Mouse (Mus musculus) kidney, embryonic 15.5 days (tissue): ENCODE measurements around the gene Adamtsl2. TPM values are rescaled to one million over a fixed set of nuclear protein-coding genes. Genes with fewer than 3 reads are reported as not detected.

Experiments
- ATAC-seq: fragments of 200-750 bp; cut with Nextera tagmentation; replicated peaks from 2 replicates; pipeline ENCODE4 v1.8.0; 2017; ENCODE audit warnings: moderate TSS enrichment; ENCODE audit not compliant: low FRiP score
- H3K27ac ChIP-seq: fragments of 300-500 bp; sonication (generic); 2 replicates; pipeline ENCODE4 v1.5.1; 2015; ENCODE audit warnings: mild to moderate bottlenecking, inconsistent platforms
- H3K27me3 ChIP-seq: fragments of 300-500 bp; sonication (generic); 2 replicates; pipeline ENCODE4 v1.6.1; 2015; ENCODE audit warnings: inconsistent platforms
- H3K36me3 ChIP-seq: fragments of 300-500 bp; sonication (generic); 2 replicates; pipeline ENCODE4 v1.6.1; 2015; ENCODE audit warnings: inconsistent platforms
- H3K4me1 ChIP-seq: fragments of 300-500 bp; sonication (generic); 2 replicates; pipeline ENCODE4 v1.6.1; 2015; ENCODE audit warnings: inconsistent platforms
- H3K4me2 ChIP-seq: fragments of 300-500 bp; sonication (generic); 2 replicates; pipeline ENCODE4 v1.6.1; 2015; ENCODE audit warnings: moderate library complexity, mild to moderate bottlenecking, inconsistent platforms
- H3K4me3 ChIP-seq: fragments of 300-500 bp; sonication (generic); replicated peaks from 2 replicates; pipeline ENCODE4 v1.5.1; 2015; ENCODE audit warnings: mild to moderate bottlenecking, inconsistent platforms
- H3K9ac ChIP-seq: fragments of 300-500 bp; sonication (generic); 2 replicates; pipeline ENCODE4 v1.6.1; 2015; ENCODE audit warnings: mild to moderate bottlenecking, inconsistent platforms
- H3K9me3 ChIP-seq: fragments of 300-500 bp; sonication (generic); replicated peaks from 2 replicates; pipeline ENCODE4 v1.6.1; 2016; ENCODE audit warnings: inconsistent platforms
- WGBS: fragments of 180-500 bp; shearing (Covaris S2); methylation state at CpG from one replicate; pipeline ENCODE4 v1.1.7; 2015; ENCODE audit warnings: mixed read lengths; 5-methylcytosine and 5-hydroxymethylcytosine counted together
- polyA plus RNA-seq: library from polyadenylated mRNA; unstranded; fragments of >200 nt; fragmentation: Nextera tagmentation; extraction: Ambion mirVana; gene quantifications from 2 replicates; pipeline ENCODE4 v1.2.1, GENCODE M21; 2015

The Adamtsl2 gene
- polyA plus RNA-seq: 1.3 and 1.7 TPM in 2 replicates

- under 1% methylated on average over 10 of the region's 10 CpGs for WGBS
- Histone ChIP-seq H3K9ac (no peak within 1 kb of the TSS), H3K4me3 (no peak within 1 kb of the TSS), H3K4me1 (peaks cover 45% of the 10 kb centered on the region), H3K4me2 (peak within 1 kb of the TSS; percentile 41), H3K27me3 (peaks cover 6% of the 10 kb centered on the region; the same call in 1 of the 2 replicates), H3K36me3 (no peaks in the 10 kb centered on the region), H3K9me3 (no peaks in the 10 kb centered on the region), H3K27ac (no peak within 1 kb of the TSS)
- peak; percentile 84 for ATAC-seq
Measured at GRCm38 (mm10) chr2:27079152-27079584, at the start of gene Adamtsl2. TSS of gene Adamtsl2 (plus strand) at chr2:27079379.

- Histone ChIP-seq H3K4me1 (peaks cover 13% of the 10 kb centered on the region), H3K36me3 (no peaks in the 10 kb centered on the region), H3K4me3 (no peak overlapping the region), H3K4me2 (no peak overlapping the region), H3K27me3 (peaks cover 7% of the 10 kb centered on the region; the same call in 1 of the 2 replicates), H3K27ac (no peak overlapping the region), H3K9ac (no peak overlapping the region), H3K9me3 (no peaks in the 10 kb centered on the region)
- 60% methylated on average over 2 of the region's 2 CpGs for whole genome bisulfite sequencing
- no peak for ATAC-seq
Measured at GRCm38 (mm10) chr2:27032361-27032760, 46.8 kb upstream of the Adamtsl2 start.

GRCm38 (mm10) chr2:27036003-27036402 lies 43.2 kb upstream of the Adamtsl2 start:
- 76% methylated on average over 3 of the region's 3 CpGs for WGBS
- Histone ChIP-seq H3K9ac (no peak overlapping the region), H3K4me1 (peaks cover 3% of the 10 kb centered on the region; the same call in 1 of the 2 replicates), H3K4me2 (no peak overlapping the region), H3K4me3 (no peak overlapping the region), H3K27me3 (no peaks in the 10 kb centered on the region), H3K27ac (no peak overlapping the region), H3K36me3 (no peaks in the 10 kb centered on the region), H3K9me3 (no peaks in the 10 kb centered on the region)
- ATAC-seq: no peak

- ATAC-seq: peak; percentile 49; the same call in 1 of the 2 replicates
- 57% methylated on average over 4 of the region's 4 CpGs for WGBS
- no peak overlapping the region for H3K4me3 ChIP-seq
- peaks cover 3% of the 10 kb centered on the region; the same call in 1 of the 2 replicates for H3K4me1 ChIP-seq
- no peak overlapping the region for H3K27ac ChIP-seq
- H3K9me3 ChIP-seq: no peaks in the 10 kb centered on the region
- H3K4me2 ChIP-seq: no peak overlapping the region
- no peaks in the 10 kb centered on the region for H3K27me3 ChIP-seq
- no peaks in the 10 kb centered on the region for H3K36me3 ChIP-seq
- no peak overlapping the region for H3K9ac ChIP-seq
Measured at GRCm38 (mm10) chr2:27037008-27037407, 42.2 kb upstream of the Adamtsl2 start.

GRCm38 (mm10) chr2:27038596-27038995 lies 40.6 kb upstream of the Adamtsl2 start:
- Histone ChIP-seq H3K9ac (no peak overlapping the region), H3K36me3 (no peaks in the 10 kb centered on the region), H3K4me3 (no peak overlapping the region), H3K27me3 (no peaks in the 10 kb centered on the region), H3K4me1 (peaks cover 3% of the 10 kb centered on the region; the same call in 1 of the 2 replicates), H3K27ac (no peak overlapping the region), H3K9me3 (no peaks in the 10 kb centered on the region), H3K4me2 (no peak overlapping the region)
- 0% methylated on average over 3 of the region's 3 CpGs for WGBS
- ATAC-seq: 0 out of 2 replicates have a peak, but pooled peaks have one; percentile 19

- Histone ChIP-seq H3K4me2 (no peak overlapping the region), H3K27ac (no peak overlapping the region), H3K27me3 (no peaks in the 10 kb centered on the region), H3K4me3 (no peak overlapping the region), H3K9ac (no peak overlapping the region), H3K9me3 (no peaks in the 10 kb centered on the region), H3K36me3 (no peaks in the 10 kb centered on the region), H3K4me1 (peaks cover 3% of the 10 kb centered on the region; the same call in 1 of the 2 replicates)
- ATAC-seq: no peak
- WGBS: 0% methylated on average over 1 of the region's 1 CpGs
Measured at GRCm38 (mm10) chr2:27039286-27039685, 39.9 kb upstream of the Adamtsl2 start.

- Histone ChIP-seq H3K4me1 (peaks cover 6% of the 10 kb centered on the region; the same call in 1 of the 2 replicates), H3K4me3 (no peak overlapping the region), H3K27ac (no peak overlapping the region), H3K9ac (no peak overlapping the region), H3K36me3 (no peaks in the 10 kb centered on the region), H3K4me2 (no peak overlapping the region), H3K27me3 (no peaks in the 10 kb centered on the region), H3K9me3 (no peaks in the 10 kb centered on the region)
- 67% methylated on average over 8 of the region's 8 CpGs for WGBS
- ATAC-seq: no peak
Measured at GRCm38 (mm10) chr2:27042131-27042844, 36.9 kb upstream of the Adamtsl2 start.

GRCm38 (mm10) chr2:27043461-27043860 lies 35.7 kb upstream of the Adamtsl2 start:
- H3K4me1 ChIP-seq: peaks cover 4% of the 10 kb centered on the region; the same call in 1 of the 2 replicates
- H3K27me3 ChIP-seq: no peaks in the 10 kb centered on the region
- peak; percentile 75 for ATAC-seq
- H3K4me2 ChIP-seq: no peak overlapping the region
- H3K9me3 ChIP-seq: no peaks in the 10 kb centered on the region
- no peak overlapping the region for H3K27ac ChIP-seq
- no peaks in the 10 kb centered on the region for H3K36me3 ChIP-seq
- no peak overlapping the region for H3K9ac ChIP-seq
- WGBS: 15% methylated on average over 3 of the region's 3 CpGs
- no peak overlapping the region for H3K4me3 ChIP-seq

- Histone ChIP-seq H3K36me3 (no peaks in the 10 kb centered on the region), H3K27ac (no peak overlapping the region), H3K4me3 (no peak overlapping the region), H3K4me1 (peaks cover 3% of the 10 kb centered on the region; the same call in 1 of the 2 replicates), H3K9me3 (no peaks in the 10 kb centered on the region), H3K27me3 (no peaks in the 10 kb centered on the region), H3K9ac (no peak overlapping the region), H3K4me2 (no peak overlapping the region)
- no peak for ATAC-seq
- WGBS: 81% methylated on average over 4 of the region's 4 CpGs
Measured at GRCm38 (mm10) chr2:27044166-27044565, 35.0 kb upstream of the Adamtsl2 start.

GRCm38 (mm10) chr2:27044641-27045040 lies 34.5 kb upstream of the Adamtsl2 start:
- 75% methylated on average over 3 of the region's 3 CpGs for WGBS

GRCm38 (mm10) chr2:27045979-27046770 lies 33.0 kb upstream of the Adamtsl2 start:
- H3K4me1 ChIP-seq: peaks cover 3% of the 10 kb centered on the region; the same call in 1 of the 2 replicates
- no peak overlapping the region for H3K4me3 ChIP-seq
- no peak; the same call in 1 of the 2 replicates for ATAC-seq
- no peaks in the 10 kb centered on the region for H3K36me3 ChIP-seq
- peak overlapping the region; percentile 49 for H3K27ac ChIP-seq
- H3K27me3 ChIP-seq: no peaks in the 10 kb centered on the region
- no peak overlapping the region for H3K9ac ChIP-seq
- no peak overlapping the region for H3K4me2 ChIP-seq
- H3K9me3 ChIP-seq: no peaks in the 10 kb centered on the region
- 53% methylated on average over 8 of the region's 8 CpGs for WGBS

More at GRCm38 (mm10) chr2:27044641-27045040, 34.5 kb upstream of the Adamtsl2 start:
- H3K9me3 ChIP-seq: no peaks in the 10 kb centered on the region
- H3K36me3 ChIP-seq: no peaks in the 10 kb centered on the region
- no peaks in the 10 kb centered on the region for H3K27me3 ChIP-seq
- no peak for ATAC-seq
- H3K4me2 ChIP-seq: no peak overlapping the region
- H3K27ac ChIP-seq: no peak overlapping the region
- H3K9ac ChIP-seq: no peak overlapping the region
- H3K4me1 ChIP-seq: peaks cover 3% of the 10 kb centered on the region; the same call in 1 of the 2 replicates
- no peak overlapping the region for H3K4me3 ChIP-seq

GRCm38 (mm10) chr2:27049408-27049807 lies 29.8 kb upstream of the Adamtsl2 start:
- no peaks in the 10 kb centered on the region for H3K27me3 ChIP-seq
- no peak for ATAC-seq
- no peak overlapping the region for H3K4me2 ChIP-seq
- H3K36me3 ChIP-seq: no peaks in the 10 kb centered on the region
- H3K27ac ChIP-seq: no peak overlapping the region
- no peak overlapping the region for H3K9ac ChIP-seq
- H3K4me1 ChIP-seq: peaks cover 3% of the 10 kb centered on the region; the same call in 1 of the 2 replicates
- 56% methylated on average over 6 of the region's 6 CpGs for WGBS
- no peak overlapping the region for H3K4me3 ChIP-seq
- no peaks in the 10 kb centered on the region for H3K9me3 ChIP-seq
